Mouse (Mus musculus) kidney, adult 2 months (tissue): Measurements from ENCODE around the gene Stat5a. TPM values are rescaled to one million over a fixed set of nuclear protein-coding genes. Genes with fewer than 3 reads are reported as not detected.

ENCODE experiments used
- DNase-seq: peaks from one replicate; pipeline ENCODE4 v3.0.0; 2021
- H3K27ac ChIP-seq: fragments of 200-500 bp; 2 replicates; pipeline ENCODE4 v1.5.1; 2012; ENCODE audit warnings: low read depth, low read length, control low read depth, inconsistent platforms; ENCODE audit not compliant: insufficient read depth
- H3K27me3 ChIP-seq: fragments of 200-500 bp; replicated peaks from 2 replicates; pipeline ENCODE4 v1.6.1; 2012; ENCODE audit warnings: mild to moderate bottlenecking, moderate library complexity, low read length, inconsistent platforms; ENCODE audit not compliant: control insufficient read depth, insufficient read depth
- H3K36me3 ChIP-seq: fragments of 200-500 bp; 2 replicates; pipeline ENCODE4 v1.6.1; 2012; ENCODE audit warnings: mild to moderate bottlenecking, moderate library complexity, low read length, inconsistent platforms; ENCODE audit not compliant: control insufficient read depth, insufficient read depth
- H3K4me1 ChIP-seq: fragments of 200-500 bp; 2 replicates; pipeline ENCODE4 v1.6.1; 2011; ENCODE audit warnings: low read length; ENCODE audit not compliant: control insufficient read depth, insufficient read depth
- H3K4me3 ChIP-seq: fragments of 200-500 bp; 2 replicates; pipeline ENCODE4 v1.5.1; 2011; ENCODE audit warnings: mild to moderate bottlenecking, low read depth, low read length, control low read depth; ENCODE audit not compliant: insufficient read depth
- CTCF ChIP-seq: fragments of 200-500 bp; conservative IDR thresholded peaks from 2 replicates; pipeline ENCODE4 v1.5.1; 2011; ENCODE audit warnings: low read depth, mild to moderate bottlenecking, control low read depth, low read length, moderate library complexity, mixed read lengths; ENCODE audit not compliant: insufficient read depth, insufficient read length
- POLR2A ChIP-seq: fragments of 200-500 bp; IDR thresholded peaks from one replicate; pipeline ENCODE4 v1.6.1; 2011; ENCODE audit warnings: low read depth, low read length, control low read depth
- WGBS: fragments of 180-500 bp; shearing (Covaris S2); methylation state at CpG from one replicate; pipeline ENCODE4 v1.1.7; 2018; 5-methylcytosine and 5-hydroxymethylcytosine counted together
- polyA plus RNA-seq: library from polyadenylated mRNA; depleted of rRNA; stranded (reverse); fragments of >200 nt; gene quantifications from 2 replicates; pipeline ENCODE4 v1.2.3, GENCODE M21; 2012

The Stat5a gene
- polyA plus RNA-seq, 1 experiment = 15.8 TPM

DNA sequence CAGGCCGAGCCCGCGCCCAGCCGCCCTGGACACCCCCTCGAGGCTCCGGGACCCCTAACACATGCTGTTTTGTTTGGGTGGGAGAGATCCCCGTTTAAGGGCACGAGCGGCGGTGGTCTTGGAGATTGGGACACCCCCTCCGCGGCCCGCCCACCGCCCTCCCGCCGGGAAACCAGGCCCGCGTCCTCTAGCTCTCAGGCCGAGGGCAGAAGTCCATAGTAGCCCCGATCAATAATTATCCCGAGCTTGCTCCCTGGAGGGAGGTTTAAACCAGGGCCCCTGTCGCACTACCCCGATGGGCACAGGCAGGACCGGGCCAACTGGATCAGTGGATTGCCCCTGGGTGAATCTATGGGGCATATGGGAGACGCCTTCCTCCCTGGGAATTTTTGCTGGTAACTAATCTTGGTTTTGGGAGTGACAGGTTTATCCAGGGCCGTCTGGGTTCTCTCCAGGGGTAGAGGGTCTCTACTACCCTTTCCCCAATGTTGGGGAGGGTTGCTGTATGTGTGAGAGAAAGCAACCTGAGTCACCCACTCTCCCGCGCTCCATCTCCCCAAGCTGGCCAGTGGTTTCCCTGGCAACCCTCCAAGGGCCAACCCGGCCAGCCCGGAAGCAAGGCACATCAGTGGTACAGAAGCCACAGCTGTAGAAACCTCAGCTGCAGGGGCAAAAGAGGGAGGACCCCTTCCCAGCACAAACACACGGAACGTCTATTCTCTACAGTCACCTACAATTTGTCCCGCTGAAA is 8.2 kb upstream of the Stat5a start:
- TF ChIP-seq CTCF (no peak), POLR2A (no peak)
- Histone ChIP-seq H3K4me1 (peaks cover 30% of the 10 kb centered on the region), H3K27me3 (no peaks in the 10 kb centered on the region), H3K27ac (peak overlapping the region; percentile 94), H3K4me3 (peak overlapping the region; percentile 81), H3K36me3 (no peaks in the 10 kb centered on the region)
- DNase-seq = peak; percentile 84
- 4% methylated on average over 33 of the region's 33 CpGs for WGBS

DNA sequence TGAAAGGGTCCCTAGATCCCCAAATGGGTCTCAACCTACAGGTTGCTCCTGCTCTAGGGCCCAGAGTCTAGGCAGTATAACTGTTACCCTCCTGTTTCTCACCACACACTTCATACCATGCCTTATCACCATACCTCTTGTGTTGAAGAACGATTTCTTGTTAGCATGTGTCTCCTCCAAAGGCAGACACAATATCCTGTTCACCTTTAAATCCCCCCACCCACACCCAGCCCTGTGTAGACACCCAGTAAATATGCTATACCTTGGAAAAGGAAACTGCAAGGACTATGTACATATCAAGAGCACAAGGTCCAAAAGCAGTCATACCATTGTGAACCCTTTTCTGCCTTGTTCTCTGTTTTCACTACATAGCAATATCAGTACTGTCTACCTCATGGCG is 7.1 kb upstream of the Stat5a start:
- DNase-seq = no peak
- H3K27ac ChIP-seq = no peak overlapping the region
- 95% methylated on average over 2 of the region's 2 CpGs for WGBS
- no peak overlapping the region for H3K4me3 ChIP-seq
- no peaks in the 10 kb centered on the region for H3K27me3 ChIP-seq
- H3K4me1 ChIP-seq = peaks cover 28% of the 10 kb centered on the region
- TF ChIP-seq POLR2A = no peak
- no peak for TF ChIP-seq CTCF
- no peaks in the 10 kb centered on the region for H3K36me3 ChIP-seq

GRCm38 (mm10) chr11:100853018-100853417 is 6.1 kb upstream of the Stat5a start:
- Histone ChIP-seq H3K4me1 (peaks cover 28% of the 10 kb centered on the region), H3K4me3 (no peak overlapping the region), H3K27me3 (no peaks in the 10 kb centered on the region), H3K27ac (no peak overlapping the region), H3K36me3 (no peaks in the 10 kb centered on the region)
- no peak for DNase-seq
- TF ChIP-seq POLR2A (no peak), CTCF (no peak)
- 85% methylated on average over 5 of the region's 5 CpGs for WGBS

- Histone ChIP-seq H3K27me3 (no peaks in the 10 kb centered on the region), H3K27ac (no peak overlapping the region), H3K4me3 (no peak overlapping the region), H3K4me1 (peaks cover 29% of the 10 kb centered on the region), H3K36me3 (no peaks in the 10 kb centered on the region)
- peak; percentile 87 for DNase-seq
- TF ChIP-seq POLR2A (no peak), CTCF (no peak)
- 21% methylated on average over 4 of the region's 4 CpGs for WGBS
Measured at GRCm38 (mm10) chr11:100854268-100854667, 4.9 kb upstream of the Stat5a start.

GRCm38 (mm10) chr11:100855178-100855577 is 4.0 kb upstream of the Stat5a start:
- Histone ChIP-seq H3K4me1 (peaks cover 33% of the 10 kb centered on the region), H3K4me3 (no peak overlapping the region), H3K27me3 (no peaks in the 10 kb centered on the region), H3K36me3 (no peaks in the 10 kb centered on the region), H3K27ac (0 out of 2 replicates have a peak overlapping the region, but pooled peaks have one; percentile 26)
- 51% methylated on average over 4 of the region's 4 CpGs for WGBS
- TF ChIP-seq POLR2A (no peak), CTCF (no peak)
- DNase-seq = peak; percentile 50

DNA sequence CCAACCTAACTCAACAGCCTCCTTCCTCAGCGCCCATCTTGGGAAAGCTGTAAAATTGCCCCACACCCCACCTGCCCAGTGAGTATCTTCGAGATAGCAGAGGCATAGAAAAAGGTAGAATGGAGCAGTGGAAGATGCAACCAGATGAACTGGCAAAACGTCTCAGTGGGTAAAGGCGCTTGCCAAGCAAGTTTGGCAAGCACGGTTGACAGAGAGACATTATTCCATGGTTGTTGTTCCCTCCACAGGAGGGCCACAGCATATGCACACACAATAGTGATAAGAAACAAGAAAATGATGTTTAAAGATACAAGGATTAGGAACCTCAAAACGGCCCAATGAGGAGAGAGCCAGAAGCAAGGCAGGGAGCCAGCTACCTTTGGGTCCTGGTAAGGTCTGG is 1.2 kb upstream of the Stat5a start:
- WGBS = 79% methylated on average over 6 of the region's 6 CpGs
- H3K27ac ChIP-seq = no peak overlapping the region
- H3K4me1 ChIP-seq = peaks cover 27% of the 10 kb centered on the region
- DNase-seq = no peak
- no peak for TF ChIP-seq CTCF
- TF ChIP-seq POLR2A = no peak
- no peaks in the 10 kb centered on the region for H3K27me3 ChIP-seq
- no peaks in the 10 kb centered on the region for H3K36me3 ChIP-seq
- H3K4me3 ChIP-seq = no peak overlapping the region

DNA sequence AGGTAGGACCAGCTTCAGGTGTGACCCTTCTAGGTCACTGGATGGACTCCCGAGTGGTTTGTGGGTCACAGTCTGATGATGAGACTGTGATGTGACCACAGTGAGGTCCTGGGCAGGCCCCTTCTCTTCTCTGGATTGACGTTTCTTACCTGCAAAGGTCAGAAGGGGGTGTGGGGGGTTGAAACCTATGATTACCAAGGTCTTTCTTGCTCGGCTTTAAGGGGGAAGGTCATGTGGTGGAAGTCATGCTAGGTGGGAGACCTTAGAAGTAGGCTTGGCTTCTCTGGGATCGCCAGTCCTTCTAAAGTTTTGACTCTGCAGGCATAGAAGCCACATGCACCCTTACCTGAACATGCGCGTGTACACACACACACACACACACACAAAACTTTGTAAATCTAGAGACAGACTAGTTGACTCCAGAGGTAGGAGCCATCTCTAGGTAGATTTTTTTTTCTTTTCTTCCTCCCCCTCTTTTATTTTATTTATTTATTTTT is 476 bp downstream of the Stat5a start:
- Histone ChIP-seq H3K36me3 (no peaks in the 10 kb centered on the region), H3K27me3 (no peaks in the 10 kb centered on the region), H3K4me3 (peak overlapping the region; percentile 33), H3K4me1 (peaks cover 24% of the 10 kb centered on the region), H3K27ac (peak overlapping the region; percentile 86)
- 36% methylated on average over 6 of the region's 6 CpGs for WGBS
- no peak for TF ChIP-seq POLR2A
- no peak for TF ChIP-seq CTCF
- no peak for DNase-seq
